Mouse (Mus musculus) hindbrain, embryonic 15.5 days (tissue): ENCODE data around the gene Gm49601. TPM values are rescaled to one million over a fixed set of nuclear protein-coding genes. Genes with fewer than 3 reads are reported as not detected.

Experiments
- ATAC-seq: fragments of 200-750 bp; cut with Nextera tagmentation; 2 replicates; pipeline ENCODE4 v1.8.0; 2017; ENCODE audit warnings: low read depth, moderate number of reproducible peaks, moderate TSS enrichment; ENCODE audit not compliant: low FRiP score
- H3K27ac ChIP-seq: fragments of 300-500 bp; sonication (generic); replicated peaks from 2 replicates; pipeline ENCODE4 v1.5.1; 2015; ENCODE audit warnings: mild to moderate bottlenecking, inconsistent platforms
- H3K27me3 ChIP-seq: fragments of 300-500 bp; sonication (generic); 2 replicates; pipeline ENCODE4 v1.6.1; 2015; ENCODE audit warnings: control low read depth, inconsistent platforms
- H3K36me3 ChIP-seq: fragments of 300-500 bp; sonication (generic); 2 replicates; pipeline ENCODE4 v1.6.1; 2015; ENCODE audit warnings: control low read depth, inconsistent platforms
- H3K4me1 ChIP-seq: fragments of 300-500 bp; sonication (generic); replicated peaks from 2 replicates; pipeline ENCODE4 v1.6.1; 2015; ENCODE audit warnings: control low read depth, inconsistent platforms
- H3K4me2 ChIP-seq: fragments of 300-500 bp; sonication (generic); 2 replicates; pipeline ENCODE4 v1.6.1; 2015; ENCODE audit warnings: moderate library complexity, mild to moderate bottlenecking, inconsistent platforms
- H3K4me3 ChIP-seq: fragments of 300-500 bp; sonication (generic); 2 replicates; pipeline ENCODE4 v1.5.1; 2015; ENCODE audit warnings: mild to moderate bottlenecking, inconsistent platforms
- H3K9ac ChIP-seq: fragments of 300-500 bp; sonication (generic); 2 replicates; pipeline ENCODE4 v1.6.1; 2015; ENCODE audit warnings: inconsistent platforms
- H3K9me3 ChIP-seq: fragments of 300-500 bp; sonication (generic); 2 replicates; pipeline ENCODE4 v1.6.1; 2016; ENCODE audit warnings: control low read depth, inconsistent platforms
- WGBS: fragments of 180-500 bp; shearing (Covaris S2); methylation state at CpG from one replicate; pipeline ENCODE4 v1.1.7; 2015; 5-methylcytosine and 5-hydroxymethylcytosine counted together
- polyA plus RNA-seq: library from polyadenylated mRNA; unstranded; fragments of >200 nt; fragmentation: Nextera tagmentation; extraction: Ambion mirVana; gene quantifications from 2 replicates; pipeline ENCODE4 v1.2.1, GENCODE M21; 2015

Gene Gm49601
- polyA plus RNA-seq, 1 experiment from 2014 or later: 18.8 TPM

DNA sequence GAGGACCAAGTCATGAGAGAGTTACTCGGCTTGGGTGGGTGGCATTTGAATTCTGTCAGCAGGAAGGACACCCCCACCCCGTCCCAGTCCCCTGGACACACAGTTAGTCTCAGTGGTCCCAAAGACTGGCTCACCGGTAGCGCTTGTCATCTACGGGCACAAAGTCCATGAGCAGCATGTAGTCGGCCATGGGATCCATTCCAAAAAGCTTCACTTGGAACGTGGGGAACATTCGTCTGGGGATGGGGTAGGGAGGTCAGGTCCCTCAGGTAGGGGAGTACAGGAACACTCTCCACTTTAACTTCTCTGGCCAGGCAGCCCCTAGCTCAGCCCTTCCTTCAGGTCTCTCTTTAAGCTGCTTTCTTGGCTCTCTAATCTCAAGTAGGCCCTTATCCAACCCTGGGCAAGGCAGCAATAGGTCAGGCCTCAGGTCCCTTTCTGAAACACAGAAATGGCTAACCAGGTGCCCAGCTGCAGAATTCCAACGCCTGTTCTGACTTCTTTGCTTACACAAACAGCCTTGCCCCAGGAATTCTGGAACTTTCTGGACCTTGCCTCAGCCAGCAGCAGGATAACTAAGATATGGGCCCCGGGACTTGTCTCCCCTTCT lies 41.2 kb downstream of the Gm49601 start:
- 14% methylated on average over 10 of the region's 10 CpGs for WGBS
- Histone ChIP-seq H3K36me3 (no peaks in the 10 kb centered on the region), H3K9ac (no peak overlapping the region), H3K27me3 (peaks cover 92% of the 10 kb centered on the region), H3K27ac (no peak overlapping the region), H3K9me3 (no peaks in the 10 kb centered on the region), H3K4me1 (peaks cover 40% of the 10 kb centered on the region), H3K4me3 (no peak overlapping the region; the same call in 1 of the 2 replicates), H3K4me2 (0 out of 2 replicates have a peak overlapping the region, but pooled peaks have one; percentile 59)
- ATAC-seq: no peak

DNA sequence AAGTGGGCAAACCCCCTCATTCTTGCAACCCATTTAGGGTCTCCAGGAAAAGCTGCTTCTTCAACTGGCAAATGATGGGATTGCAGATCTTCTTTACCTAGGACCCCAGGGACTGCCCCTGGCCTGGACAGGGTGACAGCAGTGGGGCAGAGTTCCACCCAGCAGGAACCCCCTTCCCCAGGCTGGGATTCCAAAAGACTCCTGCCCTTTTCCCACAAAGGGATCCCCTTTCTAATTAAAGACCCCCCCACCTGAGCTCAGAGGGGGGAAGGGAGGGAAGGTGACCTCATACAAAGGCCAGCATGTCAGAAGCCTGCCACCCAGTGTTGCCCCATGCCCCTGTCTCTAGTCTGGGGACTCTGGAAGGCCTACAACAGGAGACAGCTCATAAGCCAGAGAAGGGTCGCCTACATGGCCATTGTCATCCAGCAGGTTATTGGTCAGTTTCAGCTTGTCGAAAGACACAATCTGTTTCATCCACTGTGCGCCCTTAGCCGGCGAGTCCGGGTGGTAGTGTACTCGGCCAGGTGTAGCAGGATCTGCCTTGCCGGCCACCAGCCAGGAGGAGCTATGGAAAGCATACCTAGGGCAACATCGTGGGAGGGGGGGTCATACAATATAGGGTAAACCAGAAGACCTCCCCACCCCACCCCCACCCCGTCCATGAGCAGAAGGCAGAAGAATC lies 42.4 kb downstream of the Gm49601 start:
- Histone ChIP-seq H3K9me3 (no peaks in the 10 kb centered on the region), H3K4me3 (no peak overlapping the region), H3K4me1 (peaks cover 39% of the 10 kb centered on the region), H3K9ac (no peak overlapping the region), H3K27me3 (peaks cover 89% of the 10 kb centered on the region), H3K27ac (no peak overlapping the region), H3K4me2 (no peak overlapping the region), H3K36me3 (no peaks in the 10 kb centered on the region)
- WGBS: 17% methylated on average over 10 of the region's 10 CpGs
- no peak for ATAC-seq

DNA sequence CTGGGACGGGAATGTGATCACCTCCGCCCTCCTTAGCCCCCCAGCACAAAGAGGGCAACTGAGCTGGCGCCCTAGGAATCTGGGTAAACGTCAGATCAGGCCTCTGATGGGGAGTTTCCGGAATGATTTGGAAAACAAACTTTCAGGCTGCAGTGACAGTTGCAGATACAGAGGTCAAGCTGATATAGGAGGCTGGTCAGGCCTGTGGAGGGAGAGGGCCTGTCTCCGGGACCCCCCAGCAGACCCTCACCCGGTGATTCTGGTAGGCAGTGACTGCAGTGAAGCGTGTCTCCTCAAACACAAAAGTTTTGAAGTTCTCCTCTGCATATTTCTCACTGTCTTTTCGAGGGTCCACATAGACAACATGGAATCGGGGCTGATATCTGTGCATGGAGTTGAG lies 43.1 kb downstream of the Gm49601 start:
- Histone ChIP-seq H3K9me3 (no peaks in the 10 kb centered on the region), H3K4me2 (no peak overlapping the region), H3K4me1 (peaks cover 39% of the 10 kb centered on the region), H3K9ac (no peak overlapping the region), H3K36me3 (no peaks in the 10 kb centered on the region), H3K27me3 (peaks cover 88% of the 10 kb centered on the region), H3K4me3 (no peak overlapping the region), H3K27ac (no peak overlapping the region)
- no peak for ATAC-seq
- 13% methylated on average over 10 of the region's 10 CpGs for WGBS

GRCm38 (mm10) chr16:18582426-18583148 lies 43.6 kb downstream of the Gm49601 start:
- no peaks in the 10 kb centered on the region for H3K9me3 ChIP-seq
- H3K4me3 ChIP-seq: peak overlapping the region; percentile 39
- 3% methylated on average over 57 of the region's 67 CpGs for WGBS
- H3K27ac ChIP-seq: no peak overlapping the region
- no peaks in the 10 kb centered on the region for H3K36me3 ChIP-seq
- no peak overlapping the region for H3K9ac ChIP-seq
- H3K4me2 ChIP-seq: peak overlapping the region; percentile 62
- H3K27me3 ChIP-seq: peaks cover 88% of the 10 kb centered on the region
- peak; percentile 7; the same call in 1 of the 2 replicates for ATAC-seq
- peaks cover 33% of the 10 kb centered on the region for H3K4me1 ChIP-seq

GRCm38 (mm10) chr16:18581623-18582205 lies 44.5 kb downstream of the Gm49601 start:
- H3K9me3 ChIP-seq: no peaks in the 10 kb centered on the region
- H3K4me1 ChIP-seq: peaks cover 28% of the 10 kb centered on the region
- H3K4me2 ChIP-seq: peak overlapping the region; percentile 62
- H3K4me3 ChIP-seq: peak overlapping the region; percentile 39
- H3K27ac ChIP-seq: no peak overlapping the region
- under 1% methylated on average over 64 of the region's 66 CpGs for WGBS
- ATAC-seq: peak; percentile 13; the same call in 1 of the 2 replicates
- no peak overlapping the region; the same call in 1 of the 2 replicates for H3K9ac ChIP-seq
- peaks cover 92% of the 10 kb centered on the region for H3K27me3 ChIP-seq
- H3K36me3 ChIP-seq: no peaks in the 10 kb centered on the region

GRCm38 (mm10) chr16:18581050-18581622 lies 45.1 kb downstream of the Gm49601 start:
- Histone ChIP-seq H3K9me3 (no peaks in the 10 kb centered on the region), H3K9ac (no peak overlapping the region), H3K4me1 (peaks cover 22% of the 10 kb centered on the region), H3K27me3 (peaks cover 90% of the 10 kb centered on the region), H3K4me2 (peak overlapping the region; percentile 62), H3K36me3 (no peaks in the 10 kb centered on the region), H3K27ac (no peak overlapping the region), H3K4me3 (peak overlapping the region; percentile 39)
- ATAC-seq: no peak
- 3% methylated on average over 21 of the region's 21 CpGs for WGBS

- H3K9ac ChIP-seq: no peak overlapping the region
- no peak for ATAC-seq
- H3K9me3 ChIP-seq: no peaks in the 10 kb centered on the region
- H3K4me3 ChIP-seq: no peak overlapping the region
- H3K36me3 ChIP-seq: no peaks in the 10 kb centered on the region
- H3K27ac ChIP-seq: no peak overlapping the region
- no peak overlapping the region for H3K4me2 ChIP-seq
- H3K4me1 ChIP-seq: peaks cover 19% of the 10 kb centered on the region
- peaks cover 82% of the 10 kb centered on the region for H3K27me3 ChIP-seq
- 23% methylated on average over 2 of the region's 2 CpGs for WGBS
Observed at GRCm38 (mm10) chr16:18580389-18580788, 45.8 kb downstream of the Gm49601 start.

GRCm38 (mm10) chr16:18577599-18578160 lies 48.5 kb downstream of the Gm49601 start:
- Histone ChIP-seq H3K4me1 (peaks cover 19% of the 10 kb centered on the region), H3K9ac (no peak overlapping the region), H3K36me3 (no peaks in the 10 kb centered on the region), H3K4me2 (no peak overlapping the region), H3K27me3 (peaks cover 57% of the 10 kb centered on the region), H3K27ac (no peak overlapping the region), H3K9me3 (no peaks in the 10 kb centered on the region), H3K4me3 (no peak overlapping the region)
- ATAC-seq: no peak
- 26% methylated on average over 5 of the region's 5 CpGs for WGBS

GRCm38 (mm10) chr16:18577071-18577470 lies 49.2 kb downstream of the Gm49601 start:
- 47% methylated on average over 3 of the region's 3 CpGs for WGBS
- ATAC-seq: no peak
- Histone ChIP-seq H3K4me1 (peaks cover 13% of the 10 kb centered on the region), H3K27me3 (peaks cover 51% of the 10 kb centered on the region), H3K9ac (no peak overlapping the region), H3K27ac (no peak overlapping the region), H3K36me3 (no peaks in the 10 kb centered on the region), H3K9me3 (no peaks in the 10 kb centered on the region), H3K4me2 (no peak overlapping the region), H3K4me3 (no peak overlapping the region)

GRCm38 (mm10) chr16:18574196-18574595 lies 52.0 kb downstream of the Gm49601 start:
- no peak overlapping the region for H3K4me3 ChIP-seq
- H3K4me2 ChIP-seq: no peak overlapping the region
- no peak overlapping the region for H3K9ac ChIP-seq
- H3K36me3 ChIP-seq: no peaks in the 10 kb centered on the region
- no peaks in the 10 kb centered on the region for H3K4me1 ChIP-seq
- H3K9me3 ChIP-seq: no peaks in the 10 kb centered on the region
- H3K27ac ChIP-seq: no peak overlapping the region
- H3K27me3 ChIP-seq: peaks cover 23% of the 10 kb centered on the region
- ATAC-seq: no peak
- 80% methylated on average over 8 of the region's 8 CpGs for WGBS
